Mouse (Mus musculus) cerebellum, adult (tissue): ENCODE results near the gene Tmem259.

Experiments used
- ATAC-seq: cut with Nextera tagmentation; 2 replicates; pipeline ENCODE4 v1.9.2; 2017; ENCODE audit warnings: mild to moderate bottlenecking, moderate library complexity, mixed read lengths; ENCODE audit not compliant: insufficient number of reproducible peaks, low FRiP score, low TSS enrichment

The Tmem259 gene

GRCm38 (mm10) chr10:79988506-79989271, 4.6 kb upstream of the Tmem259 start, which contains the start of gene Cnn2:
Gene Cnn2, plus strand, starts transcription at chr10:79988584.
- no peak for ATAC-seq

GRCm38 (mm10) chr10:79987771-79988505, 3.8 kb upstream of the Tmem259 start:
- ATAC-seq: no peak

GRCm38 (mm10) chr10:79986963-79987362, 2.8 kb upstream of the Tmem259 start:
- ATAC-seq: no peak

GRCm38 (mm10) chr10:79986232-79986878, 2.2 kb upstream of the Tmem259 start:
- ATAC-seq: no peak

- ATAC-seq: peak; percentile 11; the same call in 1 of the 2 replicates
Measured at GRCm38 (mm10) chr10:79985334-79986231, 1.5 kb upstream of the Tmem259 start.

DNA sequence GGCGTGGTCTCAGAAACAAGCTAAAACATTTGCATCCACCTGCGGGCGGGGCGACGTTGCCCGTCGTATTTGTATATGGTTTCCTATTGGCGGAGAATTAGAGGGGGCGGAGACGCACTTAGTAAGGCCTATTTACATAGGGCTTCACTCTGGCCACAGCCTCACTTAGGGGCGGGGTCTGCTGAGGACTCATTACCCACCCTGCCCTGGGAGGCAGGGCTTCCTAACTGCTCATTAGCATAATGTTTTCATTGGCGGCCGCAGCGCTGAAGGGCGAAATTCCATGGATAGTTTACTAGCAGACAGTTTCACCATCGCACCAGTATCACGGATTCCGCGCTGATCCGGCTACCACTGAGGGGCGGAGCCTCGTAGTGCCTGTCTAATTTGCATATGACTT, 741 bp upstream of the Tmem259 start:
- peak; percentile 75 for ATAC-seq

DNA sequence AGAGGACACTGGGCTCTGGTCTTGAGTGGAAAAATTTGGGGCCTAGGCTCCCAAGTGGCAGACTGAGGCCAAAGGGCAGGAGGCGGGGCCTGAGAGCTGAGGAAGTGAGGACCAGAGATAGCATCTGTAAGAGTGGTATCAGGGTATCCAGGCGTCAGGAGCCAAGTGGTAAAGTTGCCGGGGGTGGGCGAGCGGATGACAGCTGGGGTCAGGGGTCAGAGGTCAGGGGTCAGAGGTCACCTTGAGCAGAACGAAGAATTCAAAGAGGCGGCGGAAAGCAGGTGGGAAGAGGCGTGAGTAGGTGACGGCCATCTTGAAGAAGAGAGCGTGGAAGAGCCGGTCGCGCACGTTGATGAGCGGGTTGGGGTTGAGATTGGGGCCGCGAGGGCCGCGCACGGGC, 460 bp downstream of the Tmem259 start:
- ATAC-seq: no peak

DNA sequence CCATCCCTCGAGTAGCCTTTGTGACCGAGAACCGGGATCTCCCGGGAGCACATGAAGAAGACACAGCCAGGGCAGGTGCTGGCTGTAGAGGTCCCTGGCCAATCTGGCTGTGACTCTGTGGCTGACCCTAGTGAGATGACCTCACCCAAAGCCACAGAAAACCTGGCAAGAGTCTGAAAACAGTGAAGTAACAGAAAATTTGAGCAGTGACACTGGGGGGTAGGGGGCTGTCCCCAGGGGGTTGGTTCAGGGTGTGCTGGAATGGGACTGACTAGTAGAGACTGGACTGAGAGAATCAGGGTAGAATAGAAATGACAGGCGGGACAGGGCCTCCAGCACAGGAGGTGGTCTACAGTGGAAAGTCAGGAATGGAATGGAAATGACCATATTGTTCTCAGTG, 925 bp downstream of the Tmem259 start:
- ATAC-seq: no peak

DNA sequence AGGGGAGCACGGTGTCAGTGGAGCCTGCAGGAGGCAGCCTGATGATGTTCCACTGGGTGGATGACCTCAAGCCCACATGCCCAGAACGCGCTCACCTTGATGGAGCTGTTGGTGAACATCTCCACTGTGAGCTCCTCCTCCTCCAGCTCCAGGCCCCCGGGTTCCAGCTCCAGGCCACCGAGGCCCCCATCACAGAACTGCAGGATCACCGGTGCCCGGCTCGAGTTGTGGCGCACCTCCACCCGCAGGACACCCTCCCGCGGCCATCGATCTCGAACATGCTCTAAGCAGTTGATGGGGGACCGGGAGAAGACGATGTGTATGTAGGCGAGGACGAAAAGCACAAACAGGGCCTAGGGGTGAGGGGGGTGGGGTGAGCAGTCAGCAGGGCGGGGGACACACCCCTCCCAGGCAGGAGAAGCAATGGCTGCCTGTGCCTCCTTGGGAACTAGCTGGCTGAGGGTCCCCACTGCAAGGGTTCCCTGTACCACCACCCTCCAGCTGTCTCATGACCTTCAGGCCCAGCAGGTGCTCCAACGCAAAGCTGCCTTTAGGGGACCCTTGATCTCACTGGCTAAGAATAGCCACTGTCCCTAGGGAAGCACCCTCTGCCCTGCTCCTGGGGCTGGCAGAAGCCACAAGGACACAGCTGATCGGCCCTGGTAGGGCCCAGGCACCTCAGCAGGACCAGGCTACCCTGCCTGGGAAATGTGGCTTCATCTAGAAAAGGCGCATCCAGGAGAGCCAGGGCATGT, 4.6 kb downstream of the Tmem259 start:
- no peak for ATAC-seq

DNA sequence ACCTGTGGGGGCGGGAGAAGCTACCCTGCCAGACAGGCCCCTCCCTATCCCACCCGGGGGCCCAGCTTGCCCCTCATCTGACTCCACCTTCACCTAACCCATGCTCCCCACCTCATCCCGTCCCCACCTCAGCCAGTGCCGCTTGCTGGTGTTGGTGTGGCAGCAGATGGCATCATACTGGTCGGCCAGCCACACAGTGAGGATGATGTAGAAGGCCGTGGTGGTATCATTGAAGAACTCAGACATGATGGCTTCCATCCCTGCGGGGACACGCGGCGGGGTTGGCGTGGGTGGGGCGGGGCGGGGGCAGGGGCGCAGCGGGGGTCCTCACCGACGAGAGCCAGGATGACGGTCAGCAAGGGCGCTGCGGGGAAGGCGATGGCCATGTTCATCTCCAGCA, 6.1 kb downstream of the Tmem259 start:
- ATAC-seq: no peak

GRCm38 (mm10) chr10:79977324-79977723, 6.8 kb downstream of the Tmem259 start:
- no peak for ATAC-seq

- ATAC-seq: no peak
Measured at GRCm38 (mm10) chr10:79976722-79977107, 7.4 kb downstream of the Tmem259 start.

GRCm38 (mm10) chr10:79976071-79976721, 7.9 kb downstream of the Tmem259 start:
- no peak for ATAC-seq

DNA sequence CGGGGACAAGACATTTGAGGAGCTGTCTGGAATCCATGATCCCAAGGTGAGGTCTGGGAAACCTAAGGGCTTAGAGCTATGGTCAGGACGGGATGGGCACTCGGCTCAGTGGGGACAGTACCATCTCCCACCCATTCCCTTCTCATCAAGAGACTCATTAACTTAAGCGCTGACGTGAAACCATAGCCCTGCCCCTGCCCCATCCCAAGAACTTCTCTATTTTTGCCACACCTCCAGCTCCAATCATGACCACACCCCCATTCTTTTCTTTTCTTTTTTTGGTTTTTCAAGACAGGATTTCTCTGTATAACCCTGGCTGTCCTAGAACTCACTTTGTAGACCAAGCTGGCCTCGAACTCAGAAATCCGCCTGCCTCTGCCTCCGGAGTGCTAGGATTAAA, 9.5 kb downstream of the Tmem259 start:
- no peak for ATAC-seq

DNA sequence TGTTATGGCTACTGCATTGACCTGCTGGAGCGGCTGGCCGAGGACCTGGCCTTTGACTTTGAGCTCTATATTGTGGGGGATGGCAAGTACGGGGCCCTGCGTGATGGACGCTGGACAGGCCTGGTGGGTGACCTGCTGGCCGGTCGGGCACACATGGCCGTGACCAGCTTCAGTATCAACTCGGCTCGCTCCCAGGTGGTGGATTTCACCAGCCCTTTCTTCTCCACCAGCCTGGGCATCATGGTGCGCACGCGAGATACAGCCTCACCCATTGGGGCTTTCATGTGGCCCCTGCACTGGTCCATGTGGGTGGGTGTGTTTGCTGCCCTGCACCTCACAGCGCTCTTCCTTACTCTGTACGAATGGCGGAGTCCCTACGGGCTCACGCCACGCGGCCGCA, 10.0 kb downstream of the Tmem259 start:
- ATAC-seq: no peak

- ATAC-seq: no peak
Measured at GRCm38 (mm10) chr10:79972831-79973230, 11.3 kb downstream of the Tmem259 start.

GRCm38 (mm10) chr10:79971183-79971497, 13.0 kb downstream of the Tmem259 start:
- no peak for ATAC-seq

- no peak for ATAC-seq
Measured at GRCm38 (mm10) chr10:79970415-79971182, 13.5 kb downstream of the Tmem259 start, which contains the start of gene Grin3b. Gene Grin3b, plus strand, starts transcription at chr10:79970715.
